ENCODE assay signal across 14 mouse cellular contexts in the genomic region with DNA sequence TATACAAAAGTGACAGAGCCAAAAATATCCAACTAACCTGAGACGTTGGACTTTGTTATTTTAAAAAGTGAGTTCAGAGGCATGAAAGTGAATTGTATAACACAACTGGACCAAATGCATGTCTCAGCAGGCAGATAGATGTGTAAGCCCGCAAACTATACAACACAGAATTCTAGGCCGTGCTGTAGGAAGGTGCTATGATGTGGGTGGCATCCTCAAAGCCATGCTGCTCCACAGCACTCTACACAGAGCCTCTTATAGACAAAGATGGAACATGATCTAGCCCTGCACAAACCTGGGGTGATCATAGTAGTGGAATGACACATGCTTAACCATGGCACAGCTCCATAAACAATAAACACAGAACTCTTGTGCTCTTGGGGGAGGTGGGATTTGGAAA.
"Had no signal": no experiment of that assay in that cellular context is flagged by ENCODE, and none has a peak within 500 bp of the region (broad histone marks: within the 10 kb centered on the region; RNA-seq: fewer than 3 reads in every experiment).

No protein-coding gene starts in this region.

- ATAC-seq: liver, postnatal 0 days; lung, postnatal 0 days; midbrain, embryonic 16.5 days had no signal

- DNase-seq: liver, postnatal 0 days; lung, adult 2 months; lung, postnatal 14 days; lung, postnatal 36 days; midbrain, embryonic 14.5 days; retina, postnatal 1 day; right cerebral cortex, postnatal 14 days; right cerebral cortex, postnatal 4 days; spleen, adult 18-20 months; thymus, adult 2 months; thymus, postnatal 25 days; thymus, postnatal 4 days had no signal
